14 mouse cellular contexts compared by ENCODE assay signal in the genomic region with DNA sequence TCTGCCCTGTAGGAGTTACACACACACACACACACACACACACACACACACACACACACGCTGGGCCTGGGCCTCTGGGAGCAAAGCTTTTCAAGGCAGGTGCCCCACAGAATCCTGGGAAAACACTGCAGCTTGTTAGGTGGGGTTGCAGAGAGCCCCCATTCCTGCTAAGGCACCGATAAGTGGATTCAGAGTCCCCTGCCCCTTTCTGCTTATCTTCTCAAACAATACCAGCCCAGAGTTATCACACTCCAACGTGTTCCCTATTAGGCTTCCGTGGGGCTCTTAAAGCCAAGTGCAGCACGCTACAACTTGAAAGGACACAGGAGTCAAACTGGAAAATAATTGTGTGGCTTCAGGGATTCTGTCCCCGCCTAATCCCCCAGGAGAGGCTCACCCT.
DNase-seq lines count a peak whose midpoint lies in the region; ATAC-seq and TF ChIP-seq lines count a peak whose summit lies in the region.
"Had no signal": no experiment of that assay in that cellular context is flagged by ENCODE, and none has a peak within 500 bp of the region (broad histone marks: within the 10 kb centered on the region; RNA-seq: fewer than 3 reads in every experiment).

No protein-coding gene starts in this region.

- H3K9me3 ChIP-seq in heart, embryonic 14.5 days (ENCODE audit: control insufficient read depth, low read length), result no peaks in the 10 kb centered on the region
- H3K9me3 ChIP-seq in G1E (replicated peaks), result no peaks in the 10 kb centered on the region
- H3K9me3 ChIP-seq in hindbrain, embryonic 16.5 days (ENCODE audit: control insufficient read depth, low read length), result no peaks in the 10 kb centered on the region

- peak overlapping the region in 1 of 2 experiments; percentile 40; a peak in 3 of 4 replicates for H3K27ac ChIP-seq in heart, embryonic 14.5 days (replicated peaks in 1 of 2; ENCODE audit: control insufficient read depth in 1 of 2, insufficient read depth in 1 of 2, low read depth in 2 of 2, low read length in 2 of 2)
- peak overlapping the region; percentile 17; the same call in 1 of the 2 replicates for H3K27ac ChIP-seq in hindbrain, embryonic 16.5 days (ENCODE audit: low read depth, low read length)
- H3K27ac ChIP-seq: gastrocnemius, adult 2 months had no signal

- H3K4me2 ChIP-seq in heart, embryonic 14.5 days (ENCODE audit: low read length), result no peak overlapping the region
- H3K4me2 ChIP-seq in hindbrain, embryonic 16.5 days (ENCODE audit: low read length), result no peak overlapping the region

- ATAC-seq in heart, embryonic 14.5 days (ENCODE audit: insufficient number of reproducible peaks, insufficient read depth, low FRiP score, low read depth), result no peak
- ATAC-seq in G1E (ENCODE audit: extremely low read depth, insufficient number of reproducible peaks, low FRiP score, poor library complexity, severe bottlenecking), result peak; percentile 67
- no peak for ATAC-seq in hindbrain, embryonic 16.5 days
- ATAC-seq in megakaryocyte-erythroid progenitor cell, adult 5-6 weeks (replicated peaks; ENCODE audit: low FRiP score, low TSS enrichment, poor library complexity, severe bottlenecking), result peak; percentile 59

- H3K36me3 ChIP-seq in heart, embryonic 14.5 days (ENCODE audit: control insufficient read depth, insufficient read depth, low read length), result no peaks in the 10 kb centered on the region
- no peaks in the 10 kb centered on the region for H3K36me3 ChIP-seq in G1E (replicated peaks)
- no peaks in the 10 kb centered on the region for H3K36me3 ChIP-seq in hindbrain, embryonic 16.5 days (ENCODE audit: control insufficient read depth, insufficient read depth, low read length)

- intact Hi-C loops in heart, postnatal 14 days (cut with DNase I), result no loop called here

- H3K27me3 ChIP-seq in heart, embryonic 14.5 days (ENCODE audit: control insufficient read depth, insufficient read depth, low read length), result no peaks in the 10 kb centered on the region
- H3K27me3 ChIP-seq in G1E (ENCODE audit: insufficient read depth, low read length), result no peaks in the 10 kb centered on the region
- H3K27me3 ChIP-seq in hindbrain, embryonic 16.5 days (replicated peaks; ENCODE audit: control insufficient read depth, insufficient read depth, low read length), result no peaks in the 10 kb centered on the region

- H3K4me1 ChIP-seq in heart, embryonic 14.5 days (ENCODE audit: control insufficient read depth in 2 of 2, insufficient read depth in 2 of 2, low read length in 2 of 2), result peaks cover 10 to 18% of the 10 kb centered on the region in 2 experiments; a peak in 3 of 4 replicates
- peaks cover 67% of the 10 kb centered on the region for H3K4me1 ChIP-seq in G1E (ENCODE audit: insufficient read depth, low read depth, low read length)
- peaks cover 6% of the 10 kb centered on the region for H3K4me1 ChIP-seq in hindbrain, embryonic 16.5 days (ENCODE audit: control insufficient read depth, insufficient read depth, low read depth, low read length)

- DNase-seq in heart, postnatal 14 days, result no peak
- DNase-seq in G1E (ENCODE audit: low spot score), result peak; percentile 69
- DNase-seq in urinary bladder, adult 2 months (ENCODE audit: low spot score), result no peak
- no peak for DNase-seq in right cerebral cortex, adult 2 months (ENCODE audit: low spot score in 2 of 2)
- no peak for DNase-seq in urinary bladder, postnatal 25 days (ENCODE audit: low spot score)
- DNase-seq: adrenal gland, postnatal 10 days; cerebellum, adult 11 months; gastrocnemius, adult 2 months; kidney, adult 18-20 months; lung, postnatal 14 days; thymus, postnatal 36 days had no signal

- WGBS in heart, embryonic 14.5 days, result 19% methylated on average over 6 of the region's 6 CpGs
- 56% methylated on average over 6 of the region's 6 CpGs for WGBS in hindbrain, embryonic 16.5 days

- no peak overlapping the region for H3K4me3 ChIP-seq in heart, embryonic 14.5 days (ENCODE audit: control insufficient read depth in 1 of 2, insufficient read depth in 1 of 2, low read depth in 1 of 2, low read length in 2 of 2)
- H3K4me3 ChIP-seq in G1E (ENCODE audit: low read depth, low read length), result peak overlapping the region; percentile 60; the same call in 1 of the 2 replicates
- no peak overlapping the region for H3K4me3 ChIP-seq in hindbrain, embryonic 16.5 days (ENCODE audit: low read length)
- H3K4me3 ChIP-seq: gastrocnemius, adult 2 months had no signal

- H3K9ac ChIP-seq in heart, embryonic 14.5 days (ENCODE audit: low read length), result 0 out of 2 replicates have a peak overlapping the region, but pooled peaks have one; percentile 14
- peak overlapping the region; percentile 17 for H3K9ac ChIP-seq in hindbrain, embryonic 16.5 days (ENCODE audit: low read depth, low read length)

- no peak for TF ChIP-seq CTCF in G1E (IDR thresholded peaks at IDR 0.05; ENCODE audit: low read depth, low read length)

Comparison
In these comparisons a context has a peak if more than half of its experiments do, and no peak if none do; other contexts are left out.
1. ATAC-seq: peak in G1E (single experiment) and megakaryocyte-erythroid progenitor cell, adult 5-6 weeks (single experiment); none in heart, embryonic 14.5 days (single experiment) and hindbrain, embryonic 16.5 days (single experiment).